Mouse (Mus musculus) MEL (cell line): ENCODE results near the gene 1700016K19Rik.

Experiments
- CTCF ChIP-seq, 3 experiments: IDR thresholded peaks in 2 of 3; conservative IDR thresholded peaks in 1 of 3; 2 replicates each; pipeline ENCODE4 v1.5.1; 2011 to 2012; ENCODE audit warnings: low read length in 3 of 3, low read depth in 2 of 3, mild to moderate bottlenecking in 2 of 3, improper control_type of control experiment in 1 of 3, inconsistent platforms in 1 of 3, mixed read lengths in 1 of 3, moderate library complexity in 1 of 3; ENCODE audit not compliant: control insufficient read depth in 1 of 3, insufficient read depth in 1 of 3, poor library complexity in 1 of 3, severe bottlenecking in 1 of 3
- EP300 ChIP-seq, 2 experiments: IDR thresholded peaks; 2 replicates each; pipeline ENCODE4 v1.6.1; 2011; ENCODE audit warnings: improper control_type of control experiment in 2 of 2, low read length in 2 of 2, low read depth in 1 of 2, mild to moderate bottlenecking in 1 of 2
- MAX ChIP-seq: IDR thresholded peaks from 2 replicates; pipeline ENCODE4 v1.6.1; 2011; ENCODE audit warnings: low read length, improper control_type of control experiment
- MEF2A ChIP-seq: IDR thresholded peaks from 2 replicates; pipeline ENCODE4 v1.6.1; 2014; ENCODE audit warnings: low read depth, mild to moderate bottlenecking, inconsistent platforms, low read length, improper control_type of control experiment; ENCODE audit not compliant: poor library complexity, insufficient replicate concordance, severe bottlenecking; ENCODE audit errors: extremely low read depth
- MYB ChIP-seq: IDR thresholded peaks from 2 replicates; pipeline ENCODE4 v1.6.1; 2011; ENCODE audit warnings: mild to moderate bottlenecking, low read depth, low read length, improper control_type of control experiment
- NELFE ChIP-seq: IDR thresholded peaks from 2 replicates; pipeline ENCODE4 v1.6.1; 2011; ENCODE audit warnings: low read depth, low read length, improper control_type of control experiment
- POLR2A ChIP-seq, 2 experiments: IDR thresholded peaks; 2 replicates each; pipeline ENCODE4 v1.6.1; 2011 to 2012; ENCODE audit warnings: low read length in 2 of 2, mild to moderate bottlenecking in 2 of 2, control low read depth in 1 of 2, improper control_type of control experiment in 1 of 2, low read depth in 1 of 2, moderate library complexity in 1 of 2; ENCODE audit not compliant: control insufficient read depth in 1 of 2, insufficient read depth in 1 of 2, poor library complexity in 1 of 2
- RAD21 ChIP-seq: IDR thresholded peaks from 2 replicates; pipeline ENCODE4 v1.6.1; 2011; ENCODE audit warnings: mild to moderate bottlenecking, low read depth, low read length, improper control_type of control experiment
- TBP ChIP-seq: IDR thresholded peaks from 2 replicates; pipeline ENCODE4 v1.8.0; 2011; ENCODE audit warnings: low read depth, low read length, improper control_type of control experiment
- USF2 ChIP-seq, 2 experiments: IDR thresholded peaks; 2 replicates each; pipeline ENCODE4 v1.6.1; 2011 to 2012; ENCODE audit warnings: improper control_type of control experiment in 2 of 2, low read length in 2 of 2, borderline replicate concordance in 1 of 2, inconsistent platforms in 1 of 2, low read depth in 1 of 2, mild to moderate bottlenecking in 1 of 2; ENCODE audit not compliant: insufficient read depth in 1 of 2
- ZKSCAN1 ChIP-seq: IDR thresholded peaks from 2 replicates; pipeline ENCODE4 v1.6.1; 2012; ENCODE audit warnings: low read depth, mild to moderate bottlenecking, inconsistent platforms, low read length, improper control_type of control experiment, moderate library complexity
- ZNF384 ChIP-seq: IDR thresholded peaks from 2 replicates; pipeline ENCODE4 v1.6.1; 2012; ENCODE audit warnings: low read depth, mild to moderate bottlenecking, inconsistent platforms, low read length, improper control_type of control experiment

DNA sequence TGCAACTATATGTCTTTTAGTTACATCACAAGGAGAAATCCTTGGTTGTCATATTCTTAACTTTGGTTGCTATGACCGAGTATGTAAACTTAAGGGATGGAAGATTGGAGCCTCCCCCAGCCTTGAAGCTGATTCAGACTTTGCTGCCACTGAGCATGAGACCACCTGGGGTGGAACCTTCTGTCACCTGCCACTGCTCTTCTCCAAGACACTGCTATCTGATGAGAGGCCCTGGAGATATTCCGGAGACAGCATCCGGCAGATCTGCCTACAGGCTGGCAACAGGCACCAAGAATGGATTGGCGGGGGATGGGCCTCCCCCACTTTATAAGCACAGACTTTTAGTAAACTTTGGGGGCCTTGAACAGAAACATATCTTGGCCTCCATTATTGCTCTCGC lies 52.8 kb downstream of the 1700016K19Rik start:
- TF ChIP-seq MYB (no peak), EP300 (IDR thresholded peaks at IDR 0.05; ENCODE audit: low read depth in 1 of 2, low read length in 2 of 2) (no peak), MEF2A (no peak), CTCF (IDR thresholded peaks at IDR 0.05 in 2 of 3, conservative IDR thresholded peaks at IDR 0.05 in 1 of 3; ENCODE audit: control insufficient read depth in 1 of 3, insufficient read depth in 1 of 3, low read depth in 2 of 3, low read length in 3 of 3, poor library complexity in 1 of 3, severe bottlenecking in 1 of 3) (no peak), RAD21 (no peak), ZKSCAN1 (no peak), TBP (no peak), POLR2A (IDR thresholded peaks at IDR 0.05; ENCODE audit: control insufficient read depth in 1 of 2, insufficient read depth in 1 of 2, low read depth in 1 of 2, low read length in 2 of 2, poor library complexity in 1 of 2) (no peak), ZNF384 (no peak), MAX (no peak), NELFE (no peak), USF2 (IDR thresholded peaks at IDR 0.05; ENCODE audit: borderline replicate concordance in 1 of 2, insufficient read depth in 1 of 2, low read depth in 1 of 2, low read length in 2 of 2) (no peak)
